Mouse (Mus musculus): Measurements from ENCODE around the gene Kcnip3. TPM values are rescaled to one million over a fixed set of nuclear protein-coding genes. Genes with fewer than 3 reads are reported as not detected.
A peak's percentile ranks its signal among the peaks of the same experiment; 100 is the strongest.

Gene Kcnip3
- polyA plus RNA-seq (2016; fragmentation: Nextera tagmentation; extraction: Ambion mirVana), result 2.2 TPM in 2 replicates

DNA sequence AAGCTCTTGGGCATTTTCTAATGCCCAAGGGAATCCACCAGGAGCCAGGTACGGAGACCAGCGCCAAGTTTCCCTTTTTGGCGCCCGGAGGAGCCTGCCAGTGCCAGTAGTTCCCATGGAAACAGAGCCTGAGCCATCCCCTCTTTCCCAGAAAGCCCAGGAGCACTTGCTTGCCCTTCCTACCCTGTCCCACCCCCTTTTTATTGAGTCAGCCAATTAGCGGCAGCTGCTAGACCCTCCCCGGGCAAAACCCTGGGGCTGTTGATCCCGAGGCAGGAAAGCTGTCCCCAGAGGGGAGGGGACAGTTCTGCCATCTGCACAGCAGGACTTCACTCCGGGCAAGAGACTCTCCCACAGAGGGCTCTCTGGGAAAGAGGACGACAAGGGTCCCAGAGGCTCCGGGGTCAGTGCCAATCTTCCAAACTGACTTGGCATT is at the start of gene Kcnip3:
Gene Kcnip3 (minus strand): TSS at position 89 of the 436 bp plus-strand sequence.
- H3K9ac ChIP-seq, result peak within 1 kb of the TSS; percentile 29
- peak within 1 kb of the TSS; percentile 50 for H3K4me2 ChIP-seq (replicated peaks)
- 2% methylated on average over 10 of the region's 10 CpGs for whole genome bisulfite sequencing
- no peaks in the 10 kb centered on the region for H3K36me3 ChIP-seq
- no peaks in the 10 kb centered on the region for H3K27me3 ChIP-seq
- no peak for ATAC-seq (ENCODE audit: insufficient number of reproducible peaks, insufficient read depth, low FRiP score, low TSS enrichment)
- H3K27ac ChIP-seq, result 0 out of 2 replicates have a peak within 1 kb of the TSS, but pooled peaks have one; percentile 27
- H3K4me3 ChIP-seq, result peak within 1 kb of the TSS; percentile 26
- H3K4me1 ChIP-seq, result peaks cover 15% of the 10 kb centered on the region; the same call in 1 of the 2 replicates
- H3K9me3 ChIP-seq, result no peaks in the 10 kb centered on the region

DNA sequence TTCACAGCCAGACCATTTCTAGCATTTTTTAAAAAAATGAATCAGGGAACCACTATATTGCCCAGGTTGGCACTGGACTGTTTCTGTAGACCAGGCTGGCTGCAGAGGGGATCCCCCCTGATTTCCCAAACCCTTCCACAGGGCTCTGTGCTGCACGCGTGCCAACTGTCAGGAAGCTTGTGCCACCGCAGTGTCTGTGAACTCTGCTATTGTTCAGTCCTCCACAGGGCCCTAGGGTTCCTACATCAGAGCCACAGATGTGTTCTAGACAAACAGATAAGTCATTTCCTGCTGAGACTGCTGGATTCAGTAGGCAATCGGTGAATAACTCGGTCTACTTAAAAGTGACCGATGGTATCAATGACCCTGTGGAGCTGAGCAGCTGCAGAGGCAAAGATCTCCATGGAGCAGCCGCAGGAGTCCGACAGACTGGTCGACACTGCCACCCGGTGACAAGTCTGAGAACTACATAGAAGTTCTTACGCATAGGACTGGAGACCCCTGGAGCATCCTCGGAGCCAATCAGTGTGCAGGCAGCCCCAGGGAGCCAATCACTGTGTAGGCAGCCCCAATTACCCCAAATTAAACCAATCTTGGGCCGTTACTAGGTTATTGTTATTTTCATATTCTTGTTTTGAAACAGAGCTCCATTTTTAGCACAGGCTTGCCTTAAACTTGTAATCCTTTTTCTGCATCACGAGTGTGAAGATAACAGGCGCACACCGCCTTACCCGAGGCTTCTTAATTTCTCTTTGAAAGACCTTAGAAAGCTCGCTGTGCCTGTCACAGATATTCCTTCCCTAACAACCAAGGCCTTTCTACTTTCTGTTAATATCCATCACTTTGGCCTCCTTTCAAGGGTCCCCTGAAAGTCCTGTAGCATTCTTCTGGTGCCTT is 37.4 kb upstream of the Kcnip3 start:
- 17% methylated on average over 18 of the region's 18 CpGs for WGBS
- Histone ChIP-seq H3K9ac (no peak overlapping the region), H3K4me1 (no peaks in the 10 kb centered on the region), H3K27me3 (no peaks in the 10 kb centered on the region), H3K27ac (no peak overlapping the region), H3K36me3 (no peaks in the 10 kb centered on the region), H3K4me2 (replicated peaks) (peak overlapping the region; percentile 32), H3K4me3 (0 out of 2 replicates have a peak overlapping the region, but pooled peaks have one; percentile 1), H3K9me3 (no peaks in the 10 kb centered on the region)
- ATAC-seq (ENCODE audit: insufficient number of reproducible peaks, insufficient read depth, low FRiP score, low TSS enrichment), result peak; percentile 97

DNA sequence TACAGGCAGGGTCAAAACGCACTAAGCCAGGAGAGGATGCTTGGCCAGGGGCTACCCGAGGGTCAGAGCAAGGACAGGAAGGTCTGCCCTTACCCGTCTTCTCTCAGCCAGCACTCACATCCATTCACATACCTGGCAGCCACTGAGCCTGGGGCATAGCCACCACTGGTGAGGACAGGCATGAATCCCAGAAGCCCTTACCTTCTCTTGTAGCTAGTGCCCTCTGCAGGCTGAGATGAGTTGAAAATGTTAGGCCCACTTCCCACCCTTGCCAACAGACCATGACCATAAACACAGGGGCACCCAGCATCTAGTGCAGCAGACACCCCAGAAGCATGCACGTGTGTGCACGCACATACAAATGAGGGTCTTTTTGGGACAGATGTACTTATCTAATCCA is 29.2 kb upstream of the Kcnip3 start:
- Histone ChIP-seq H3K4me2 (replicated peaks) (no peak overlapping the region), H3K9me3 (no peaks in the 10 kb centered on the region), H3K4me3 (no peak overlapping the region), H3K9ac (no peak overlapping the region), H3K36me3 (no peaks in the 10 kb centered on the region), H3K4me1 (no peaks in the 10 kb centered on the region), H3K27ac (no peak overlapping the region), H3K27me3 (no peaks in the 10 kb centered on the region)
- 40% methylated on average over 5 of the region's 5 CpGs for WGBS
- ATAC-seq (ENCODE audit: insufficient number of reproducible peaks, insufficient read depth, low FRiP score, low TSS enrichment), result 0 out of 2 replicates have a peak, but pooled peaks have one; percentile 56

DNA sequence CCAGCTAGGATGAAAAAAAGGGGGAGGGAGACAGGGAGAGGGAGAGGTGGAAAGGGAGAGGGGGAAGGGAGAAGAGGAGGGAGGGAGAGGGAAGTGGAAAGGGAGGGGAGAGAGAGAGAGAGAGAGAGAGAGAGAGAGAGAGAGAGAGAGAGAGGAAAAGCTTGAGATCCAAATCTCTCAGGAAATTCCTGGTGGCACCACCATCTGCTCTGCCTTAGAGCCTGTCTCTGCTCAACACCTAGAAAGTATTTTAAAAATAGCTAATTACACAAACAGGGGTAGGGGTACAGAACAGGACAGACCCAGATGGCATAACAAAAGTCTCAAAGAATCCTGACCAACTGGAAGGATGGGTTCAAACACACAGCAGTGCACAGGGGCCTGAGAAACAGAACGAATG is 28.6 kb upstream of the Kcnip3 start:
- no peak overlapping the region for H3K4me2 ChIP-seq (replicated peaks)
- H3K27ac ChIP-seq, result no peak overlapping the region
- no peaks in the 10 kb centered on the region for H3K4me1 ChIP-seq
- no peak for ATAC-seq (ENCODE audit: insufficient number of reproducible peaks, insufficient read depth, low FRiP score, low TSS enrichment)
- 62% methylated on average over 1 of the region's 1 CpGs for WGBS
- H3K27me3 ChIP-seq, result no peaks in the 10 kb centered on the region
- H3K9me3 ChIP-seq, result no peaks in the 10 kb centered on the region
- H3K4me3 ChIP-seq, result no peak overlapping the region
- no peak overlapping the region for H3K9ac ChIP-seq
- no peaks in the 10 kb centered on the region for H3K36me3 ChIP-seq

DNA sequence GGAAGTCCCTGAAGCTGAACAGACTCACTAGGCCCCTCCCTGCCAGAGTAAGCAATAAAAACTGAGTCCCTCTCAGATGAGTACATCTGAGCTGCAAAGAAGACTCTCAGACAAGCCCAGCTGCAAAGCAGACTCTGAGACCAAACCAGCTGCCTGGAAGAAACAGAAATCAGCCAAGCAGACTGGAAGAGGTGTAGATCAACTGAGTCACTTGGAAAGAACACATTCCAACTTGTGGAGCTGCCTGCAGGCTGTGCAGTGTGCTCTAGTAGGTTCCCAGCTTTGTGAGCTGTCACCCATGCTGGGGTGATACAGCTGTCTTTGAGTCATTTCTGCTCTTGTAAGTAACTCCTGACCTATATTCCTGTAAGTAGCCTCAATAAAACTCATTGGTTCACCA is 27.8 kb upstream of the Kcnip3 start:
- no peak overlapping the region for H3K4me2 ChIP-seq (replicated peaks)
- no peaks in the 10 kb centered on the region for H3K36me3 ChIP-seq
- H3K9ac ChIP-seq, result no peak overlapping the region
- no peak for ATAC-seq (ENCODE audit: insufficient number of reproducible peaks, insufficient read depth, low FRiP score, low TSS enrichment)
- H3K4me1 ChIP-seq, result no peaks in the 10 kb centered on the region
- H3K27ac ChIP-seq, result no peak overlapping the region
- no peaks in the 10 kb centered on the region for H3K9me3 ChIP-seq
- H3K4me3 ChIP-seq, result no peak overlapping the region
- no peaks in the 10 kb centered on the region for H3K27me3 ChIP-seq

DNA sequence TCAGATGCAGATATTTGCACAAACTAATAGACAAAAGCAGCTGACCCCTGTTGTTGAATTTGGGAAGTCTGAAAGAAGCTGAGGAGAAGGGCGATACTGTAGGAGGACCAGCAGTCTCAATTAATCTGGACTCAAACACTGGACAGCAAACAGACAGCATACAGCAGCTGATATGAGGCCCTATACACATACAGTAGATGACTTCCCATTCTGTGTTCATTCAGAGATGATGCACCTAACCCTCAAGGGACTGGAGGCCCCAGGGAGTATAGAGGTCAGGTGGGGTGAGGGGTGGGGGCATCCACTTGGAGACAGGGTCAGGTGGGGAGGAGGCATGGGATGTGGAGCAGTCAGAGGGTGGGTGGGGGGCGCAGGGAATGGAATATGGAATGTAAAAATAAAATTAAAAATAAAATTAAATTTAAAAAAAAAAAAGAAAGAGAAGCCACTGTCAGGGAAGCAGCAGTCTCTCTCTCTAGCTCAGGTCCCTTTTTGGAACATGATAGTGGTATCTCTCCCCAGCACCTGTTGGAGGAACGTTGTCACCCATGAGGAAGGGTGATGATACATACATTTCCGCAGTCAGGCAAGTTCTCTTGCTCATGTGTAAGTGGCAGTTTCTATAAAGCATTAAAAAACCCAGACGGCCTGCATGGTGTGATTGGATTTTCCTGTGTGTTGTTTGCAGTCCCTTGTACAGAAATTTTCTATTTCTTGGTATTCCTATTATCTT is 26.6 kb upstream of the Kcnip3 start:
- Histone ChIP-seq H3K9me3 (no peaks in the 10 kb centered on the region), H3K4me1 (no peaks in the 10 kb centered on the region), H3K27ac (no peak overlapping the region), H3K4me2 (replicated peaks) (no peak overlapping the region), H3K36me3 (no peaks in the 10 kb centered on the region), H3K9ac (no peak overlapping the region), H3K27me3 (peaks cover 2% of the 10 kb centered on the region; the same call in 1 of the 2 replicates), H3K4me3 (no peak overlapping the region)
- no peak for ATAC-seq (ENCODE audit: insufficient number of reproducible peaks, insufficient read depth, low FRiP score, low TSS enrichment)
- 74% methylated on average over 5 of the region's 5 CpGs for WGBS

DNA sequence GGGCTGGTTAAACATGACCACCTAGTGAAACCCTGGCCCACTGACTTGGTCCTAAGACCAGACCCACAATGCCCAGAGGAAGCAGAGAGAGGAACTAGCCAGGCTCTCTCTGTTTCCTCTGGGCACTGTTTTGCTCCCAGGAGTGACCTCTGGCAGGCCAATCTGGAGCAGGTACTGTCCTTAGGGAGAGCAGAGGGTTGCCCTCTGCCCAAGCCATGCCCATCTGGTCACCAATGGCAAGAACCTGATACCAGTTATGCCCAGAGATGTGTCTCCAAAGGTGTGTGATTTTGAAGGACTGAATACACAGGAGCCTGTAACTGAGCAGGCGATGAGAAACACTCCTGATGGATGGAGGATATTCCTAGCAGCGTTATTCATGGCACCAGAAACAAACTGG is 19.8 kb upstream of the Kcnip3 start:
- Histone ChIP-seq H3K4me1 (no peaks in the 10 kb centered on the region), H3K36me3 (no peaks in the 10 kb centered on the region), H3K9ac (no peak overlapping the region), H3K27ac (no peak overlapping the region), H3K4me3 (no peak overlapping the region), H3K4me2 (replicated peaks) (no peak overlapping the region), H3K9me3 (no peaks in the 10 kb centered on the region), H3K27me3 (peaks cover 67% of the 10 kb centered on the region)
- no peak for ATAC-seq (ENCODE audit: insufficient number of reproducible peaks, insufficient read depth, low FRiP score, low TSS enrichment)
- WGBS, result 77% methylated on average over 2 of the region's 2 CpGs

DNA sequence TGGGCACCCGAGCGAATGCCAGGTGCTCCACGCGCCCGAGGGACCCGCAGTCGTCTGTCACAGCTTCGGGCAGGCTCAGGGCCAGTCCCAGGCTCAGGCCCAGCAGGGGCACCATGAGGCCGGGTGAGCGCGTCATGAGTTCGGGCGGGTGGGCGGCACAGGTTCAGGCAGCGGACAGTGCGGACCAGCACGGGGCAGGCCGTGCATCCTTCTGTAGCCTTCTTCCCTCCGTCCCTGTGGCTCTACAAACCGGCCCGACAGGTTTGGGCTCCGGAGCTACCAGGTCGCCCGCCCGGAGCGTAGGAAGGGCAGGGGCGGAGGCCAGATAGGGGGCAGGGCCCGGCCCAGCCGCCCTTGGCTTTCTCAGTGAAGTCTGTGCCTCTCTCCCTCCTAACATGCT is 19.3 kb upstream of the Kcnip3 start, which contains the start of gene Prom2:
Gene Prom2 (minus strand): TSS at position 283 of the 400 bp plus-strand sequence.
- Histone ChIP-seq H3K4me3 (peak within 1 kb of the TSS; percentile 17; the same call in 1 of the 2 replicates), H3K27me3 (peaks cover 69% of the 10 kb centered on the region), H3K36me3 (no peaks in the 10 kb centered on the region), H3K9me3 (no peaks in the 10 kb centered on the region), H3K27ac (no peak within 1 kb of the TSS), H3K4me2 (replicated peaks) (peak within 1 kb of the TSS; percentile 37), H3K9ac (0 out of 2 replicates have a peak within 1 kb of the TSS, but pooled peaks have one; percentile 15), H3K4me1 (no peaks in the 10 kb centered on the region)
- ATAC-seq (ENCODE audit: insufficient number of reproducible peaks, insufficient read depth, low FRiP score, low TSS enrichment), result no peak
- 2% methylated on average over 28 of the region's 29 CpGs for WGBS

DNA sequence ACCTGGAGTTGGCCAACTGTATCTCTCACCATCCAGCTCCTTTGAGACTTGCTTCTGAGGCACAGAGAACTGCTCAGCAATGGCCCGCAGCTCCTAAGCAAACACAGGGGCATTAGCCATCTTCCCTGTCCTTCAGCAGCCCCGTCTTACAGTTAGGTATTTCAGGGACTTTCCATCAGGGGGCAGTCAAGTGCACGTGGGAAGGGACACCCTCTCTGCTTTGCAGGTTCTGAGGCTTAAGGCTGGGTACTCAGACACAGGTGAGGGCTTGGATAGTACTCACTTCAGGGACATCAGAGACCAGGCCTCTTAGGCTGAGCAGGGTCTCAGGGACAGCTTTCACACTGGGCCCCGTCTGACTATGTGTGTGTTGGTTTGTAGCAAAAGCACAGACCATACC is 17.6 kb upstream of the Kcnip3 start:
- no peak overlapping the region for H3K27ac ChIP-seq
- H3K9ac ChIP-seq, result no peak overlapping the region
- no peak overlapping the region for H3K4me3 ChIP-seq
- H3K4me1 ChIP-seq, result no peaks in the 10 kb centered on the region
- WGBS, result 19% methylated on average over 4 of the region's 4 CpGs
- H3K27me3 ChIP-seq, result peaks cover 69% of the 10 kb centered on the region
- H3K36me3 ChIP-seq, result no peaks in the 10 kb centered on the region
- H3K4me2 ChIP-seq (replicated peaks), result no peak overlapping the region
- H3K9me3 ChIP-seq, result no peaks in the 10 kb centered on the region
- ATAC-seq (ENCODE audit: insufficient number of reproducible peaks, insufficient read depth, low FRiP score, low TSS enrichment), result no peak

DNA sequence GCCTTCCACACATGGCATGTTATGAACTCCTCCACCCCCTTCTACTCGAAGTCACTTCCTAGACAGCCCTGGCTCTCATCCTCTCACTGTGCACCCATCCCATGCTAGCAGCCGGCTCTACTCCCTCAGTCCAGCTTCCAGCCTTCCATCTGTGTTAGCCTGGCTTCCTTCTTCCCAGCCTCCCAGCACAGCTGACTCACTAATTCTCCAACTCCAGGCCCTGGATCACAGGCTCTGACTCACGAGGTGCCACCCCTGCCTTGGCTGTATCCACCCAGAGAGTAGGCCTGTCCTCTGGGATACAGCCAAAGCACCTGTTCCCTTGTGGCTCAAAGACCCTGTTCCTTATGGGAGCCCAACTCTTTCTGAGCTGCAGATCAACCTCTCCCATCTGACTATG is 15.7 kb upstream of the Kcnip3 start:
- no peak for ATAC-seq (ENCODE audit: insufficient number of reproducible peaks, insufficient read depth, low FRiP score, low TSS enrichment)
- no peaks in the 10 kb centered on the region for H3K9me3 ChIP-seq
- H3K4me3 ChIP-seq, result no peak overlapping the region
- H3K36me3 ChIP-seq, result no peaks in the 10 kb centered on the region
- H3K9ac ChIP-seq, result no peak overlapping the region
- H3K4me2 ChIP-seq (replicated peaks), result no peak overlapping the region
- H3K27ac ChIP-seq, result no peak overlapping the region
- no peaks in the 10 kb centered on the region for H3K4me1 ChIP-seq
- H3K27me3 ChIP-seq, result peaks cover 58% of the 10 kb centered on the region
- WGBS, result 61% methylated on average over 3 of the region's 3 CpGs

DNA sequence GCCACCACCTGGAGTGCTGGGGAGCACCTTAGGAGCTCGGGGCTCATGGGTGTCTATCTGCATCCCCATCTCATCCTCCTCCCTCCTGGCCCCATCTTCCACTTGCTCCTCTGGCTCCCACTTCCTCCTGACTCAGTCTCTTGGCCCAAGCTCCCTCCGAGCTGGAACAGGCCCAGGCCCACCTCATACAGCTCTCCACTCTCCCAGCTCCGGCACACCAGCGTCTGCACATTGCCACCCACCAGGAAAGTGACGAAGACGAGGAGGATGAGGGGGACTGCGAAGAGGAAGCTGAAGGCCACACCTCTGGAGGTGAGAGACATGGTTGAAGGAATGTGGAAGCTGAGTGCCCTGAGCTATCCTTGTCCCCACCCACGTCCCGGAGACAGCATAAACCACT is 13.5 kb upstream of the Kcnip3 start:
- H3K36me3 ChIP-seq, result no peaks in the 10 kb centered on the region
- H3K27me3 ChIP-seq, result peaks cover 36% of the 10 kb centered on the region
- H3K4me1 ChIP-seq, result no peaks in the 10 kb centered on the region
- H3K9ac ChIP-seq, result no peak overlapping the region
- no peak overlapping the region for H3K4me3 ChIP-seq
- H3K27ac ChIP-seq, result no peak overlapping the region
- 71% methylated on average over 9 of the region's 9 CpGs for WGBS
- H3K4me2 ChIP-seq (replicated peaks), result no peak overlapping the region
- ATAC-seq (ENCODE audit: insufficient number of reproducible peaks, insufficient read depth, low FRiP score, low TSS enrichment), result no peak
- H3K9me3 ChIP-seq, result no peaks in the 10 kb centered on the region

Data from embryonic facial prominence, embryonic 12.5 days (tissue).